Mouse (Mus musculus) heart, embryonic 12.5 days (tissue): Measurements from ENCODE around the gene Ints1. TPM values are rescaled to one million over a fixed set of nuclear protein-coding genes. Genes with fewer than 3 reads are reported as not detected.

Experiments used
- ATAC-seq: fragments of 200-750 bp; cut with Nextera tagmentation; 2 replicates; pipeline ENCODE4 v1.8.0; 2017; ENCODE audit warnings: moderate TSS enrichment, moderate library complexity; ENCODE audit not compliant: insufficient number of reproducible peaks, low FRiP score
- H3K27ac ChIP-seq: fragments of 300-500 bp; sonication (generic); 2 replicates; pipeline ENCODE4 v1.5.1; 2016; ENCODE audit warnings: mild to moderate bottlenecking, moderate library complexity; ENCODE audit not compliant: poor library complexity, severe bottlenecking
- H3K27me3 ChIP-seq: fragments of 300-500 bp; sonication (generic); replicated peaks from 2 replicates; pipeline ENCODE4 v1.6.1; 2016; ENCODE audit warnings: mild to moderate bottlenecking, moderate library complexity
- H3K36me3 ChIP-seq: fragments of 300-500 bp; sonication (generic); 2 replicates; pipeline ENCODE4 v1.6.1; 2016; ENCODE audit warnings: mild to moderate bottlenecking, moderate library complexity
- H3K4me1 ChIP-seq: fragments of 300-500 bp; sonication (generic); replicated peaks from 2 replicates; pipeline ENCODE4 v1.6.1; 2016; ENCODE audit warnings: mild to moderate bottlenecking
- H3K4me2 ChIP-seq: fragments of 300-500 bp; sonication (generic); 2 replicates; pipeline ENCODE4 v1.6.1; 2016; ENCODE audit warnings: mild to moderate bottlenecking, moderate library complexity
- H3K4me3 ChIP-seq: fragments of 300-500 bp; sonication (generic); 2 replicates; pipeline ENCODE4 v1.5.1; 2016; ENCODE audit warnings: mild to moderate bottlenecking
- H3K9ac ChIP-seq: fragments of 300-500 bp; sonication (generic); 2 replicates; pipeline ENCODE4 v1.6.1; 2016; ENCODE audit warnings: mild to moderate bottlenecking, moderate library complexity
- H3K9me3 ChIP-seq: fragments of 300-500 bp; sonication (generic); replicated peaks from 2 replicates; pipeline ENCODE4 v1.6.1; 2016; ENCODE audit warnings: mild to moderate bottlenecking, moderate library complexity
- WGBS: fragments of 180-500 bp; shearing (Covaris S2); methylation state at CpG from one replicate; pipeline ENCODE4 v1.1.7; 2016; 5-methylcytosine and 5-hydroxymethylcytosine counted together
- polyA plus RNA-seq: library from polyadenylated mRNA; unstranded; fragments of >200 nt; fragmentation: Nextera tagmentation; extraction: Ambion mirVana; gene quantifications from 2 replicates; pipeline ENCODE4 v1.2.1, GENCODE M21; 2016

Gene Ints1
- polyA plus RNA-seq: 24.2 and 32.7 TPM in 2 replicates

- ATAC-seq: peak; percentile 90
- peaks cover 40% of the 10 kb centered on the region for H3K36me3 ChIP-seq
- under 1% methylated on average over 55 of the region's 55 CpGs for WGBS
- H3K4me3 ChIP-seq: peak within 1 kb of the TSS; percentile 97
- H3K27ac ChIP-seq: 0 out of 2 replicates have a peak within 1 kb of the TSS, but pooled peaks have one; percentile 2
- peak within 1 kb of the TSS; percentile 98 for H3K4me2 ChIP-seq
- peak within 1 kb of the TSS; percentile 97 for H3K9ac ChIP-seq
- H3K27me3 ChIP-seq: no peaks in the 10 kb centered on the region
- peaks cover 14% of the 10 kb centered on the region for H3K4me1 ChIP-seq
- H3K9me3 ChIP-seq: no peaks in the 10 kb centered on the region
Observed at GRCm38 (mm10) chr5:139775216-139775926, at the start of gene Ints1. Gene Ints1, minus strand, starts transcription at chr5:139775674.

DNA sequence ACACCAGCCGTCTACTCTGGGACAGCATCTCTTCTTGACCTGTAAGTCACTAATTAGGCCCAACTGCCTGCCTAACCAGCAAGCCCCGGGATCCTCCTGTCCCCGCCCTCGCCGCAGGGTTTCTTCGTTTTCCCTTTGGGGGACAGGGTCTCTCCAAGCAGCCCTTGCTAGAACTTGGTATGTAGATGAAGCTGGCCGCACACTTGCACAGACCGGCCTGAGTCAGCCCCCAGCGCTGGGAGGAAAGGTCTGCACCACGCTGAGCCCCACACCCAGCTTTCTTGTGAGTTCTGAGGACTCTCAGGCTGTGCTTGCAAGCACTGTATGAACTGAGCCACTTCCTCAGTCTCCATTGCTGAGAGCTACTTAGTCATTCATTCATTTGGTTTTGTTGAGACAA, 49.1 kb upstream of the Ints1 start:
- Histone ChIP-seq H3K9ac (no peak overlapping the region), H3K27ac (no peak overlapping the region), H3K4me3 (no peak overlapping the region), H3K4me1 (peaks cover 12% of the 10 kb centered on the region), H3K27me3 (no peaks in the 10 kb centered on the region), H3K4me2 (no peak overlapping the region), H3K9me3 (no peaks in the 10 kb centered on the region), H3K36me3 (peaks cover 37% of the 10 kb centered on the region)
- WGBS: 86% methylated on average over 10 of the region's 10 CpGs
- no peak for ATAC-seq

DNA sequence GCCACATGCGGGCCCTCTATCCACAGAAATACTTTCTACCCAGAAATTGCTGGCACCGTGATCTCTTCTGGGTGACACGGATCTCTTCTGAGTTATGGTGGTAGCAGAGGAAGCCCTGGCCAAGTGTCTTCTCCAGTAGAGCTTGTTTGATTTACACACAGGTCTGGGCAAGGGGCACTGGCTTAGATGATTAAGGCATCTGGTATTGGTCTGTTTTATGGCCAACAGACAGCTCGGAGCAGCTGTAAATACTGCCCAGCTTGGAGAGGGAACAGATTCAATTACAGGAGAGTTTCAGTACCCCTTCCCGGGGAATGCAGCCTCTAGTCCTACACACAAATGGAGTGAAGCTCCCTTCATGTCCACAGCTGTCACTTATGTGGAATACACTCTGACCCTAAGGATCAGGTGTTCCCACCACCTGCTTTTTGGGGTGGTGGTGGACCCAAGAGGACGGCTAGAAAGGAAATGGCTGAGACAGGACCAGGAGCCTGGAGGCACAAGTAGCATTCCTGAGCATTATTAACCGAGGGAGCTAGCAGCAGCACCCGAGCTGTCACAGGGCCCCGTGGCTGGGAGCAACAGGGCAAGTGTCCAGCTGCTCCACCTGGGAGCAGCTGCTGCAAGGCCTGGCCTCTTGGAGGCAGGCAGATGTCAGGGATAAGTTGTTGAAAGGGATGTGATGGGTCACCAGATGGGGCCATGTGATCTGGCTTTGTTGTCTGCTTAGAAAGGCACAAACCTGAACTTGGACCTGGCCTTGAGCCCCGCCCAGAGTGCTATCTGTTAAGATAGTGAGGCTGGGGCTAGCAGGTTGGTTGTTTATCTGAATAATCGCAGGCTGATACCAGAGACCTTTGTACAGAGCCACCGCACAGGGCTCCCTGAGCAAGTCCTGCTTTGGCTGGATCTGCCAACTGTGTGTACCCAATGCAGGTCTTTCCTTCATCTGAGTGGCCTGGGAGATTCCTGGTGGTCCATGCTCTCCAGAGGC, 46.3 kb upstream of the Ints1 start:
- no peak overlapping the region for H3K9ac ChIP-seq
- ATAC-seq: no peak
- H3K9me3 ChIP-seq: no peaks in the 10 kb centered on the region
- H3K4me3 ChIP-seq: no peak overlapping the region
- no peak overlapping the region for H3K4me2 ChIP-seq
- no peaks in the 10 kb centered on the region for H3K27me3 ChIP-seq
- peaks cover 37% of the 10 kb centered on the region for H3K36me3 ChIP-seq
- 79% methylated on average over 12 of the region's 12 CpGs for WGBS
- H3K27ac ChIP-seq: no peak overlapping the region
- peaks cover 12% of the 10 kb centered on the region for H3K4me1 ChIP-seq

- Histone ChIP-seq H3K36me3 (peaks cover 36% of the 10 kb centered on the region), H3K9ac (no peak within 1 kb of the TSS), H3K27ac (no peak within 1 kb of the TSS), H3K4me3 (no peak within 1 kb of the TSS), H3K9me3 (no peaks in the 10 kb centered on the region), H3K27me3 (peaks cover 6% of the 10 kb centered on the region), H3K4me1 (0 out of 2 replicates have a peak, but pooled peaks cover 10% of the 10 kb centered on the region), H3K4me2 (no peak within 1 kb of the TSS)
- WGBS: 78% methylated on average over 9 of the region's 9 CpGs
- ATAC-seq: no peak
Observed at GRCm38 (mm10) chr5:139819538-139820181, 44.2 kb upstream of the Ints1 start, which contains the start of gene Tmem184a. Gene Tmem184a, minus strand, starts transcription at chr5:139819917.

GRCm38 (mm10) chr5:139818801-139819200, 43.3 kb upstream of the Ints1 start:
- Histone ChIP-seq H3K27ac (no peak overlapping the region), H3K4me1 (0 out of 2 replicates have a peak, but pooled peaks cover 10% of the 10 kb centered on the region), H3K9me3 (0 out of 2 replicates have a peak, but pooled peaks cover 4% of the 10 kb centered on the region), H3K4me2 (no peak overlapping the region), H3K9ac (no peak overlapping the region), H3K4me3 (no peak overlapping the region), H3K36me3 (peaks cover 29% of the 10 kb centered on the region), H3K27me3 (peaks cover 14% of the 10 kb centered on the region)
- no peak for ATAC-seq
- WGBS: 44% methylated on average over 4 of the region's 4 CpGs

DNA sequence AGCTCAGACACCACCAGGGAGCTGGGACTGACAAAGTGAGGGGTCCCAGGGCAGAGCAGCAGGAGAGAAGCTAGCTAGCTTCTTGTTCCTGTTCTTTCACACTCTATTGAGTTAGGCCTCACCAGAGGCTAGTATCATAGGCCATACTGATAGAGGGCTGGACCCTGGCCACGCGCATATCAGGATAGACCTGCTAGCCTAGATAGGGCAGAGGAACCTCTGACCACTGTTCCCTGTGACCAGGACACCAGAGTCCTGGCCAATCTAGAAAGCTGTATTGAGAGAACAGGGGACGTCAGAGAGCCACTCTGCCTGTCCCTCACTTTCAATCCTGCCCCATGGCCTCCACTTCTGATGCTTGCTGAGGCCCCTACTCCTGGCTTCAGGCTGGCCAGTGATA, 42.6 kb upstream of the Ints1 start:
- no peak overlapping the region for H3K4me3 ChIP-seq
- WGBS: 58% methylated on average over 3 of the region's 3 CpGs
- no peak overlapping the region for H3K4me2 ChIP-seq
- peaks cover 21% of the 10 kb centered on the region for H3K36me3 ChIP-seq
- ATAC-seq: no peak
- 0 out of 2 replicates have a peak, but pooled peaks cover 4% of the 10 kb centered on the region for H3K9me3 ChIP-seq
- H3K9ac ChIP-seq: no peak overlapping the region
- peaks cover 10% of the 10 kb centered on the region; the same call in 1 of the 2 replicates for H3K4me1 ChIP-seq
- H3K27ac ChIP-seq: no peak overlapping the region
- peaks cover 22% of the 10 kb centered on the region for H3K27me3 ChIP-seq

- WGBS: 0% methylated on average over 1 of the region's 1 CpGs
- Histone ChIP-seq H3K9me3 (0 out of 2 replicates have a peak, but pooled peaks cover 4% of the 10 kb centered on the region), H3K4me3 (no peak overlapping the region), H3K9ac (no peak overlapping the region), H3K27me3 (peaks cover 28% of the 10 kb centered on the region), H3K36me3 (peaks cover 14% of the 10 kb centered on the region), H3K4me2 (no peak overlapping the region), H3K4me1 (peaks cover 10% of the 10 kb centered on the region; the same call in 1 of the 2 replicates), H3K27ac (no peak overlapping the region)
- no peak for ATAC-seq
Observed at GRCm38 (mm10) chr5:139817292-139817691, 41.8 kb upstream of the Ints1 start.

DNA sequence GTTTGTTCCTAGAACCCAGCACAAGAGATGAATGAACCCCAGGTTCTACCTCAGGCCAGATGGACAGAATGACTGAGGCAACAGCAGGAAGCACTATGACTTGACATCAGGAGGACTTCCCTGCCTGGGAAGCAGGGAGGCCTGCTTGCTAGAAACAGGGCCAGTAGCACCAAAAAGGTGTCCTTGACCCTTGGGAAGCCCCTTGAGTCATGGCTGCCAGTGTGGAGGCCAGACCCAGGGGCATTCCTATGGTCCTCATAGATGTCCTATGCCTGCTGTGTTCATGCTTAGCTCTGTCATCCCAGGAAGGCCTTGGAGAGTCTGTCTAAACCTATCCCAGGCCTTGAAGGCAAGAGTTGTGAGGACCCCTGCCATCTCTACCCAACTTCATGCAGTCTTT, 41.0 kb upstream of the Ints1 start:
- Histone ChIP-seq H3K4me1 (peaks cover 17% of the 10 kb centered on the region), H3K27ac (no peak overlapping the region)

DNA sequence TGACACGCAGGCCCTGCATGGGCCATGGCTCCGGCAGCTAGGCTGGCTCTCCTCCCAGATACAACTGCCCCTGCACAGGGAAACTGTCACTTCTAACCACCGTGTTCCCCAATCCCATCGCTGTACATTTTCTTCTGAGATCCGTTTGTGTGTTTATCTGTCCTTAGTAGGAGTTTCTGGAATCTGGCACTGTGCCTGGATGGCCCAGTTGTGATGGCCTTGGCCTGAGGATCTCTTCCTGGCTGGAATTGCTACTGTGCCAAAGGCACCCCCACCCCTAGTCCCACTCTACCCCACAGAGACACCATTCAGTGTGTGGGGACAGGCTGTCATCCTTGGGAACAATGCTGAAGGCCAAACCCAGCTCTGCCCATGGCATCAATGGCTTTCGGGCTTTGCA, 40.5 kb upstream of the Ints1 start:
- Histone ChIP-seq H3K27ac (no peak overlapping the region), H3K9me3 (0 out of 2 replicates have a peak, but pooled peaks cover 4% of the 10 kb centered on the region), H3K4me2 (no peak overlapping the region), H3K9ac (no peak overlapping the region), H3K27me3 (peaks cover 35% of the 10 kb centered on the region), H3K4me3 (no peak overlapping the region), H3K36me3 (0 out of 2 replicates have a peak, but pooled peaks cover under 1% of the 10 kb centered on the region), H3K4me1 (peaks cover 20% of the 10 kb centered on the region)
- ATAC-seq: no peak
- WGBS: 52% methylated on average over 6 of the region's 6 CpGs

More for the DNA sequence above, 41.0 kb upstream of the Ints1 start:
- Histone ChIP-seq H3K4me3 (no peak overlapping the region), H3K9ac (no peak overlapping the region), H3K27me3 (peaks cover 35% of the 10 kb centered on the region), H3K36me3 (peaks cover 5% of the 10 kb centered on the region; the same call in 1 of the 2 replicates), H3K9me3 (0 out of 2 replicates have a peak, but pooled peaks cover 4% of the 10 kb centered on the region), H3K4me2 (no peak overlapping the region)
- ATAC-seq: no peak

DNA sequence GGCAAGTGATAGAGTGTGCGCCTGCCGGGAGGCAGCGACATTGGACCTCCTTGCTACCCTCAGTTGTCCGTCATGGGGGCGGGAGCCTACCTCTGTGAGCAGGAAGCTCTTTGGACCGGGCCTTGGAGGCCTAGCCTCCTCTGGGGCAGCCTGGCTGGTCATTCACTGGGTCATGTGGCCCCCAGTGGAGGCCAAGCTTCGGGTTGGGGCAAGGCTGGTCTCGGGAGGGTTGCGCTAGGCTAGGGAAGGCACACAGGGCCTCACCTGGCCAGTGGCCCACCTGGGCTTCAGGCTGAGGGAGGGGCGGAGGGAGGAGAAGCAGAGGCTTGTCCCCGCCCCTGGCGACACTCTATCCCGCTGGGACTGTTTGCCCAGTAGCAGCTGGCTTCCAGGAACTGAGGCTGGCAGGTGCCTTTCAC, 38.5 kb upstream of the Ints1 start:
- Histone ChIP-seq H3K4me1 (peaks cover 20% of the 10 kb centered on the region), H3K4me2 (no peak overlapping the region), H3K36me3 (no peaks in the 10 kb centered on the region), H3K27ac (no peak overlapping the region), H3K27me3 (peaks cover 35% of the 10 kb centered on the region), H3K9ac (no peak overlapping the region), H3K9me3 (0 out of 2 replicates have a peak, but pooled peaks cover 4% of the 10 kb centered on the region), H3K4me3 (no peak overlapping the region)
- no peak for ATAC-seq
- 16% methylated on average over 13 of the region's 13 CpGs for WGBS
